Comparison of ENCODE assay signal across 8 mouse cellular contexts in the genomic region with DNA sequence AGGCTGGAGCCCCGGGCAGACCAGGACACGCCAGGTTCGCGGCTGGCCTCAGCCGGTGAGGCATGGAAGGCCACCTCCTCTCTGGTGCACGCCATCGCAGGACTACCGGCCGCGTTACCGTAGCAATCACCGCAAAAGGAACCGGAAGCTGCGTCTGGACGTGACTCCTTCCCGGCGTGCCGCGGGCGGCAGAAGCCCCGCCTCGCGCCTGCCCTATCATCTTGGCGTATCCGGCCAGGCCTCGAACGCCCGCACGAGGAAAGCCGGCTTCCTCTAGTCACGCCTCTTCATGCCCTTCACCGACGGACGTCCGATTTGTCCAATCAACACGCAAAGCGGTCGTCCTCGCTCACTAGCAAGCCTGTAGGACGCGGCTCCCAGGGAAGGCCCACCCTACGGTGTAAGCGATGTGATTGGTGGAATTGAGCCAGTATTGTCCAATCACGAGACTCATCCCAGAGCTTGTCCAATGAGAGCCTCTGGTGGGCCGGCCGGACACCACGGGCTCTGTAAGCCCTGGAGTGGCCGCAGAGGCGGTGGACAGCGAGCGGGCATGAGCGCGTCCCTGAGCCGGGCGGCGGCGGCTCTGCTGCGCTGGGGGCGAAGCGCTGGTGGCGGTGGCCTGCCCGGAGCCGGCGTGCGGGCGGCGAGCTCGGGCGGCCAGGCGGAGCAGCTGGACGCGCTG. TPM values are rescaled to one million over a fixed set of nuclear protein-coding genes. Genes with fewer than 3 reads are reported as not detected.
A peak's percentile ranks its signal among the peaks of the same experiment; 100 is the strongest.
DNase-seq lines count a peak whose midpoint lies in the region; ATAC-seq and TF ChIP-seq lines count a peak whose summit lies in the region.

A gene (plus strand): TSS at position 542 of the 685 bp plus-strand sequence.

- peak; percentile 28; the same call in 1 of the 2 replicates for TF ChIP-seq EP300 in lung, postnatal 0 days (IDR thresholded peaks at IDR 0.05)

- H3K4me3 ChIP-seq in hindbrain, embryonic 10.5 days: peak within 1 kb of the TSS; percentile 90
- peak within 1 kb of the TSS; percentile 68 for H3K4me3 ChIP-seq in lung, postnatal 0 days (ENCODE audit: low read depth, low read length)

- peak; percentile 94 for ATAC-seq in frontal cortex, adult (ENCODE audit: low TSS enrichment)
- peak; percentile 98 for ATAC-seq in lung, postnatal 0 days

- DNase-seq in MN1 (ENCODE audit: low spot score): peak; percentile 98
- DNase-seq in cerebellum, adult 9-10 months: peak; percentile 100
- DNase-seq in hindbrain, embryonic 10.5 days (ENCODE audit: low spot score): peak; percentile 99
- peak; percentile 100 for DNase-seq in layer of hippocampus, adult 9-11 months
- peak; percentile 100 for DNase-seq in lung, postnatal 0 days (ENCODE audit: low spot score)
- peak; percentile 94 for DNase-seq in ovary, postnatal 14 days (ENCODE audit: low spot score)
- DNase-seq in thymus, postnatal 14 days: peak; percentile 97

- peak within 1 kb of the TSS; percentile 65 for H3K9ac ChIP-seq in lung, postnatal 0 days (replicated peaks; ENCODE audit: low read depth)

- peak within 1 kb of the TSS; percentile 84 for H3K4me2 ChIP-seq in lung, postnatal 0 days (replicated peaks; ENCODE audit: low read depth, low read length)

- no peaks in the 10 kb centered on the region for H3K9me3 ChIP-seq in hindbrain, embryonic 10.5 days
- no peaks in the 10 kb centered on the region for H3K9me3 ChIP-seq in lung, postnatal 0 days (ENCODE audit: low read length)

- H3K27me3 ChIP-seq in hindbrain, embryonic 10.5 days (ENCODE audit: insufficient read depth, poor library complexity, severe bottlenecking): no peaks in the 10 kb centered on the region
- H3K27me3 ChIP-seq in lung, postnatal 0 days (replicated peaks; ENCODE audit: insufficient read depth, low read length): no peaks in the 10 kb centered on the region

- peaks cover 48% of the 10 kb centered on the region for H3K4me1 ChIP-seq in hindbrain, embryonic 10.5 days (replicated peaks)
- H3K4me1 ChIP-seq in lung, postnatal 0 days (ENCODE audit: insufficient read depth, low read depth, low read length): peaks cover 21% of the 10 kb centered on the region; the same call in 1 of the 2 replicates

- H3K27ac ChIP-seq in hindbrain, embryonic 10.5 days: peak within 1 kb of the TSS; percentile 91
- H3K27ac ChIP-seq in lung, postnatal 0 days (ENCODE audit: low read length): peak within 1 kb of the TSS; percentile 87

- H3K36me3 ChIP-seq in hindbrain, embryonic 10.5 days: peaks cover 26% of the 10 kb centered on the region
- H3K36me3 ChIP-seq in lung, postnatal 0 days (ENCODE audit: insufficient read depth, low read length): no peaks in the 10 kb centered on the region

- under 1% methylated on average over 72 of the region's 72 CpGs for WGBS in hindbrain, embryonic 10.5 days
- 2% methylated on average over 72 of the region's 72 CpGs for WGBS in lung, postnatal 0 days

- TF ChIP-seq CTCF in lung, postnatal 0 days (IDR thresholded peaks at IDR 0.05): no peak; the same call in 1 of the 2 replicates

RNA-seq across cellular contexts. Expression of the gene that starts here (rescaled TPM):
- polyA plus RNA-seq in hindbrain, embryonic 10.5 days (2016; fragmentation: Nextera tagmentation; extraction: Ambion mirVana): 230 and 235 TPM in 2 replicates
- polyA plus RNA-seq in lung, postnatal 0 days (2015; fragmentation: Nextera tagmentation; extraction: Ambion mirVana): 126 and 127 TPM in 2 replicates

Comparison
In these comparisons a context has a peak if more than half of its experiments do, and no peak if none do; other contexts are left out.
1. Peak in every context shown above with its lines: DNase-seq, ATAC-seq, H3K4me3 ChIP-seq and H3K27ac ChIP-seq.